Mouse (Mus musculus) neural tube, embryonic 14.5 days (tissue): Measurements from ENCODE around the gene Gm28038. TPM values are rescaled to one million over a fixed set of nuclear protein-coding genes. Genes with fewer than 3 reads are reported as not detected.

Experiments
- ATAC-seq: fragments of 200-750 bp; cut with Nextera tagmentation; 2 replicates; pipeline ENCODE4 v1.8.0; 2017; ENCODE audit warnings: low read depth, mild to moderate bottlenecking, moderate TSS enrichment, moderate library complexity
- H3K27ac ChIP-seq: fragments of 300-500 bp; sonication (generic); 2 replicates; pipeline ENCODE4 v1.5.1; 2014; ENCODE audit warnings: low read depth, mild to moderate bottlenecking, control low read depth, low read length, moderate library complexity, mixed read lengths
- H3K27me3 ChIP-seq: fragments of 300-500 bp; sonication (generic); 2 replicates; pipeline ENCODE4 v1.6.1; 2014; ENCODE audit warnings: low read length; ENCODE audit not compliant: control insufficient read depth, insufficient read depth
- H3K36me3 ChIP-seq: fragments of 300-500 bp; sonication (generic); 2 replicates; pipeline ENCODE4 v1.6.1; 2014; ENCODE audit warnings: low read length, mixed read lengths; ENCODE audit not compliant: control insufficient read depth, insufficient read depth
- H3K4me1 ChIP-seq: fragments of 300-500 bp; sonication (generic); 2 replicates; pipeline ENCODE4 v1.6.1; 2014; ENCODE audit warnings: low read length; ENCODE audit not compliant: control insufficient read depth, insufficient read depth
- H3K4me2 ChIP-seq: fragments of 300-500 bp; sonication (generic); 2 replicates; pipeline ENCODE4 v1.6.1; 2014; ENCODE audit warnings: mild to moderate bottlenecking, low read depth, low read length, control low read depth
- H3K4me3 ChIP-seq: fragments of 300-500 bp; sonication (generic); 2 replicates; pipeline ENCODE4 v1.5.1; 2014; ENCODE audit warnings: low read depth, low read length, control low read depth, mixed read lengths
- H3K9ac ChIP-seq: fragments of 300-500 bp; sonication (generic); replicated peaks from 2 replicates; pipeline ENCODE4 v1.6.1; 2014; ENCODE audit warnings: low read depth, mild to moderate bottlenecking, control low read depth, low read length, mixed read lengths
- H3K9me3 ChIP-seq: fragments of 300-500 bp; sonication (generic); 2 replicates; pipeline ENCODE4 v1.6.1; 2016; ENCODE audit warnings: low read length; ENCODE audit not compliant: control insufficient read depth
- WGBS: fragments of 180-500 bp; shearing (Covaris S2); extraction: QIAGEN DNeasy Blood & Tissue Kit; methylation state at CpG from one replicate; pipeline ENCODE4 v1.1.7; 2014; 5-methylcytosine and 5-hydroxymethylcytosine counted together
- polyA plus RNA-seq: library from polyadenylated mRNA; unstranded; fragments of >200 nt; fragmentation: Nextera tagmentation; extraction: Ambion mirVana; gene quantifications from 2 replicates; pipeline ENCODE4 v1.2.1, GENCODE M21; 2014

The Gm28038 gene
- polyA plus RNA-seq, 1 experiment from 2014 or later: not detected

DNA sequence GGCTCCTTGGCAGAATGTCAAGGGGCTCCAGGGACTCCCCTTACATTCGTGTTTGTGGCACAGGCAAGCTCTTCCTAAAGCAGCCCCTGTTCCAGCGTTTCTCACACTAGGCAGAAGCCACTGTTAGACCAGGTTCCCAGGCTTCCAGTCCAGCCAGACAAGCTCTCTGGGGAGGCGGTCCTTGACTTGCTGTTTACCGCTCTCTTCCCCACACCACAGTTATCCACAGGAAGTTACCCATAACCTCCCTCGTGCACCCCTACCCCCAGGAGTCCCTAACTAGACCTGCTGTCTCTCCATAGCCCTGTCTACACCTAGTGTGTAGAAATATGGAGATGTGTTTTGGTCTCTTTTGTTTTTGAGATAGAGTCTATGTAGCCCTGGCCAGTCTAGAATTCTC, 27.0 kb upstream of the Gm28038 start:
- no peak overlapping the region for H3K4me3 ChIP-seq
- 77% methylated on average over 5 of the region's 5 CpGs for WGBS
- H3K9me3 ChIP-seq: no peaks in the 10 kb centered on the region
- no peak overlapping the region for H3K27ac ChIP-seq
- no peak overlapping the region for H3K4me2 ChIP-seq
- no peak for ATAC-seq
- H3K36me3 ChIP-seq: peaks cover 48% of the 10 kb centered on the region
- H3K4me1 ChIP-seq: no peaks in the 10 kb centered on the region
- H3K9ac ChIP-seq: no peak overlapping the region
- no peaks in the 10 kb centered on the region for H3K27me3 ChIP-seq

- H3K4me1 ChIP-seq: no peaks in the 10 kb centered on the region
- no peak for ATAC-seq
- H3K36me3 ChIP-seq: peaks cover 46% of the 10 kb centered on the region
- no peak overlapping the region for H3K27ac ChIP-seq
- no peak overlapping the region for H3K4me3 ChIP-seq
- 97% methylated on average over 42 of the region's 42 CpGs for WGBS
- H3K9me3 ChIP-seq: no peaks in the 10 kb centered on the region
- H3K9ac ChIP-seq: no peak overlapping the region
- H3K4me2 ChIP-seq: no peak overlapping the region
- no peaks in the 10 kb centered on the region for H3K27me3 ChIP-seq
Observed at GRCm38 (mm10) chr2:30255631-30256395, 25.0 kb upstream of the Gm28038 start.

DNA sequence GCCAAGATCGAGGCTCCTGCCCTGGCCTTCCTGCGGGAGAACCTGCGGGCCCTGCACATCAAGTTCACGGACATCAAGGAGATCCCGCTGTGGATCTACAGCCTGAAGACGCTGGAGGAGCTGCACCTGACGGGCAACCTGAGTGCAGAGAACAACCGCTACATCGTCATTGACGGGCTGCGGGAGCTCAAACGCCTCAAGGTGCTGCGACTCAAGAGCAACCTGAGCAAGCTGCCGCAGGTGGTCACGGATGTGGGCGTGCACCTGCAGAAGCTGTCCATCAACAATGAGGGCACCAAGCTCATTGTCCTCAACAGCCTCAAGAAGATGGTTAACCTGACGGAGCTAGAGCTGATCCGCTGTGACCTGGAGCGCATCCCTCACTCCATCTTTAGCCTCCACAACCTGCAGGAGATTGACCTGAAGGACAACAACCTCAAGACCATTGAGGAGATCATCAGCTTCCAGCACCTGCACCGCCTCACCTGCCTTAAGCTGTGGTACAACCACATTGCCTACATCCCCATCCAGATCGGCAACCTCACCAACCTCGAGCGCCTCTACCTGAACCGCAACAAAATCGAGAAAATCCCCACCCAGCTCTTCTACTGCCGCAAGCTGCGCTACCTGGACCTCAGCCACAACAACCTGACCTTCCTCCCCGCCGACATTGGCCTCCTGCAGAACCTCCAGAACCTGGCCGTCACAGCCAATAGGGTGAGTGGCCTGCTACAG, 24.1 kb upstream of the Gm28038 start:
- Histone ChIP-seq H3K4me1 (no peaks in the 10 kb centered on the region), H3K36me3 (peaks cover 47% of the 10 kb centered on the region), H3K27ac (no peak overlapping the region), H3K9ac (no peak overlapping the region), H3K4me3 (no peak overlapping the region), H3K27me3 (no peaks in the 10 kb centered on the region), H3K4me2 (no peak overlapping the region), H3K9me3 (no peaks in the 10 kb centered on the region)
- WGBS: 98% methylated on average over 30 of the region's 30 CpGs
- ATAC-seq: no peak

GRCm38 (mm10) chr2:30257699-30258460, 23.0 kb upstream of the Gm28038 start:
- H3K4me3 ChIP-seq: no peak overlapping the region
- no peaks in the 10 kb centered on the region for H3K27me3 ChIP-seq
- no peak overlapping the region for H3K9ac ChIP-seq
- H3K4me1 ChIP-seq: no peaks in the 10 kb centered on the region
- H3K4me2 ChIP-seq: no peak overlapping the region
- WGBS: 94% methylated on average over 7 of the region's 7 CpGs
- peaks cover 51% of the 10 kb centered on the region for H3K36me3 ChIP-seq
- H3K27ac ChIP-seq: no peak overlapping the region
- no peaks in the 10 kb centered on the region for H3K9me3 ChIP-seq
- no peak for ATAC-seq

- Histone ChIP-seq H3K4me3 (no peak overlapping the region), H3K36me3 (peaks cover 57% of the 10 kb centered on the region)
- 97% methylated on average over 4 of the region's 4 CpGs for WGBS
Observed at GRCm38 (mm10) chr2:30258600-30258999, 22.2 kb upstream of the Gm28038 start.

GRCm38 (mm10) chr2:30259131-30260064, 21.4 kb upstream of the Gm28038 start:
- Histone ChIP-seq H3K27ac (no peak overlapping the region), H3K9me3 (no peaks in the 10 kb centered on the region), H3K9ac (no peak overlapping the region), H3K4me3 (no peak overlapping the region), H3K27me3 (no peaks in the 10 kb centered on the region), H3K4me1 (0 out of 2 replicates have a peak, but pooled peaks cover 3% of the 10 kb centered on the region), H3K4me2 (no peak overlapping the region), H3K36me3 (peaks cover 61% of the 10 kb centered on the region)
- ATAC-seq: no peak
- WGBS: 91% methylated on average over 15 of the region's 15 CpGs

More at GRCm38 (mm10) chr2:30258600-30258999, 22.2 kb upstream of the Gm28038 start:
- no peaks in the 10 kb centered on the region for H3K9me3 ChIP-seq
- H3K9ac ChIP-seq: no peak overlapping the region
- H3K27me3 ChIP-seq: no peaks in the 10 kb centered on the region
- H3K4me2 ChIP-seq: no peak overlapping the region
- H3K4me1 ChIP-seq: 0 out of 2 replicates have a peak, but pooled peaks cover 3% of the 10 kb centered on the region
- no peak for ATAC-seq
- no peak overlapping the region for H3K27ac ChIP-seq

DNA sequence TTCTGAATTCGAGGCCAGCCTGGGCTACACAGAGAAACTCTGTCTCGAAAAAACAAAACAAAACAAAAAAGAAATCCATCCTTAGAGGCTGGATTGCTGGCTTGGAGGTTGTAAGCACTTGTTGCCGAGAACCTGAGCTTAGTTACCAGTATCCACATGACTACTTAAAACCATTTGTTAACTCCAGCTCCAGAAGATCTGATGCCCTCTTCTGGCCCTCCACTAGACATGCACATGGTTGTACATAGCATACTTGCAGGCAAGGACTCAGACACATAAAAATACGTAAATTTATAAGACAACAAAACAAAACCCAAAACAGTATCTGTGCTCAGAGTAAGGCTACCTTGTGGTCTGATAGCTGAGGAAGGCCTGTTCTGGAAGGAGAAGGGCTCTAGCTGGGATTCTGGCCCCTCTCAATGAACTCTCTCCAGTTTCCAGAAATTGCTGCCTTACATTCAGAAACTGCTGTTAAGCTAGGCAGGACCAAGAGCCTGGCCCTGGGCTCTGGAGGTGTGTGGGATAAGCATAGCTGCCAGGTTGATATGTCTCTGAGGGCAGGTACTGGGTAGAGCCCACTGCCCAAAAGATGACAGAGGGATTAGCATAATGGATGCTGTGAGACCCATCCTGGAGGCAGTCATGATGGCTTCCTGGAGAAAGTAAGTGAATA, 19.6 kb upstream of the Gm28038 start:
- ATAC-seq: no peak
- no peak overlapping the region for H3K4me3 ChIP-seq
- no peaks in the 10 kb centered on the region for H3K9me3 ChIP-seq
- no peak overlapping the region for H3K9ac ChIP-seq
- WGBS: 94% methylated on average over 4 of the region's 4 CpGs
- no peak overlapping the region for H3K27ac ChIP-seq
- no peaks in the 10 kb centered on the region for H3K27me3 ChIP-seq
- H3K4me1 ChIP-seq: peaks cover 6% of the 10 kb centered on the region; the same call in 1 of the 2 replicates
- no peak overlapping the region for H3K4me2 ChIP-seq
- peaks cover 48% of the 10 kb centered on the region for H3K36me3 ChIP-seq
